Mouse (Mus musculus): ENCODE measurements around the gene Fbf1.
"Not testable (repeated sequence)": the region's sequence is repeated elsewhere in the genome, so short reads cannot be mapped to it uniquely, and the experiment has no call there.

Gene Fbf1

DNA sequence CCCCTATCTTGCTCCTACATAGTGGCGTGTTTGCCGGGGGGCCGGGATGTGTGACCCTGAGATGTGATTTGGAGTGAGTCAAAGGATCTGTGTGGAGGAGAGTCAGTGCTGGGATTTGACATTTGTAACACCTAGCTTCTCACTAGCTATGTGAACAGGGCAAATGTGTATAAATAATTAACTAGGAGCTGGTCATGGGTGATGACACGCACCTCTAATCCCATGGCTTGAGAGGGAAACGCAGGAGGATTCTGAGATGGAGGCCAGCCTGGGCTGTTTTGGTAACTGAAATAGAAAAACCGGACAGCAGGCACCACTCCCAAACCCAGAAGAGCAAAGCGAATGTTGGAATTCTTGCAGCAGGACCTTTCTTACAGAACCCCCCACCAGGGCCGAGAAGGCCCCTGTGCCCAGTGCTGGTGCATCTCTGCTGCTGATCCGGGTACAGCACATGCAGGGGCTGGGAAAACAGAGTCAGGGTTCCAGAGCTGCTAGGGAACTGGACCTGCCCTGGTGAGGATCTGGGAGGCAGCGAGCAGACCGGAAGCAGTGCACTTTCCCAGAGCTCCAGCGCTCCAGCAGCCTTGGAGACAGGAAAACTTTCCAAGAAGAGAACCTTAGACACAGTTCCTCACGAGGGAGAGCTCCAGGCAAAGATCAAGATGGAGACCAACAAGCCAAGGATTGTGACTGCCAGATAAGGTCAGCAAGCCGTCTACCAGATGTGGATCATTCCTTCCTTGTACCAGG lies 69.1 kb downstream of the Fbf1 start:
- in situ Hi-C loops (cut with MboI; ENCODE audit: low pct_unique_long_range_greater_than_20kb in 1 of 2, low sequenced_read_pairs in 2 of 2, unreplicated experiment in 1 of 2) = no loop called here

DNA sequence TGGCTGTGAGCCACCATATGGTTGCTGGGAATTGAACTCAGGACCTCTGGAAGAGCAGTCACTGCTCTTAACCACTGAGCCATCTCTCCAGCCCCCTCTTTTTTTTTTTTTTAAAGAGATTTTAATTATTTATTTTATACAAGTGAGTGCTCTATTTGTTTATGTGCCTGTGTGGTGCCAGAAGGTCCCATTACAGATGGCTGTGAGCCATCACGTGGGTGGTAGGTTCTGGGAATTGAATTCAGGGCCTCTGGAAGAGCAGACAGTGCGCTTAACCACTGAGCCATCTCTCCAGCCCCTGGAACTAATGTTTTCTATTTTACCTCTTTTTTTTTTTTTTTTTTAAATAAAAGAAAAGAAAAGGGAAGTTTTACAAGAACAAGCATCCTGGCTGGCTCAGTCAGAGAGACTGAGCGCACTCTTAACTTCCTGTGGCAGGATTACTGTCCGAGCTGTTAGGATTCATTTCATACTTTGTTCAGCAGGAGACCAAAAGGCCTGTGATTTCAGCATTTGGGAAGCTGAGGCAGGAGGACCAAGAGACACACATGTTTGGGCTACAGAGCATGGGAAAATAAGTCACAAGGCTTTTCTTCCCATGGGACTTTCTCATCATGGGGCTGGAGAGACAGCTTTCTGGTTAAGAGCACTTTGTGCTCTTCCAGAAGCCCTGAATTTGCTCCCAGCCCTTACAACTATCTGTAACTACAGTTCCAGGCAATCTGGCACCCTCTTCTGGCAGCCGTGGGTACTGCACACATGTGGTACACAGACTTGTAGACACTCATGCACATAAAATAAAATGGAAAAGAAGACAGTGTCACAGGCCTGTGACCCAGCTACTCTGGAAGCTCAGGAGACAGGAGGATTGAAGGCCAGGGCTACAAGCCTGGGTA lies 71.5 kb downstream of the Fbf1 start:
- in situ Hi-C loops (cut with MboI; ENCODE audit: low pct_unique_long_range_greater_than_20kb in 1 of 2, low sequenced_read_pairs in 2 of 2, unreplicated experiment in 1 of 2) = no loop called here

DNA sequence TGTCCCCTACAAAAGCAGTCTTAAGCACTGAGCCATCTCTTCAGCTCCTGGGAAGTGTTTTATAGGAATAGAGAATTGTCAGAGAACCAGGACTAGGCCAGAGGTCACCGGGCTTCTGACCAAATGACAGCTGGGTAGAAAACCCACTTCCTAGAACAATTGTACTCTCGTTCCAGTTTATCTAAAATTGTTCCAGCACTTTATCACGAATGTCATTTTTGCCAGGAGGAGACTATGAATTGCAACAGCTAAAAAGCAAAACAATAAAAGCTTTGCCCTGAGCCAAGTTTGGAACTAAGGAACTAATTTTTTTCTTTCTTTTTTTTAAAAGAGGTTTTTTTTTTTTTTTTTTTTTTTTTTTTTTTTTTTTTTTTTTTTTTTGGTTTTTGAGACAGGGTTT lies 72.4 kb downstream of the Fbf1 start:
- in situ Hi-C loops (cut with MboI; ENCODE audit: low pct_unique_long_range_greater_than_20kb in 1 of 2, low sequenced_read_pairs in 2 of 2, unreplicated experiment in 1 of 2) = no loop called here

DNA sequence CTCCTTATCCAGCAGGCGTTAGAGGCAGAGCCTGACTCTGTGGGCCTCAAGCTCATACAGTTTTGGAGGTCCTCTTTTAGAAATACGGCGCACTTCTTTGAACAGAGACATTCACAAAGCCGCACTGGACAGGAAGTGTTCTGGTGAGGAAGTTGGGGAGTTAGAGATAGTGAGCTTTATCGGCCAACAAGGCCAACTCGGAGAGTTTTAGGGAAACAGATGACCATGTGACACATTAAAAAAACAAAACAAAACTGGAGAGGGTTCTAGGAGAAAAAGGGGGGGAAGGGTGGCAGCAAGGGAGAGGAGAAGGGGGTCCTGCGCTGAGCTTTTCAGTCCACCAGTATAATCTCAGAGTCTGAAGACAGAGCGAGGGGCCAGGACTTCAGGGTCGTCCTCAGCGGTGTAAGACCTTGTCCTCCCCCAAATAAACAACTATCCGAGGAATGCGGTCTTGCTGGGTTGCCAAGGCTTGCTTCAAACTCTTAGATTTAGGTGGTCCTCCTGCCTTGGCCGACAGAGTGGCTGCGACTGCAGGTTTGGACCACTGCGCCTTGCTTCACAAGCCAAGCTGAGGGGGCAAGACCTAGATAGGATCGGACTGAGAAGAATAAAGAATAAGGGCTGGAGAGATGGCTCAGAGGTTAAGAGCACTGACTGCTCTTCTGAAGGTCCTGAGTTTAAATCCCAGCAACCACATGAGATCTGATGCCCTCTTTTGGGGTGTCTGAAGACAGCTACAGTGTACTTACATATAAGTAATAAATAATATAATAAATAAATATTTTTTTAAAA lies 74.0 kb downstream of the Fbf1 start:
- in situ Hi-C loops (cut with MboI; ENCODE audit: low pct_unique_long_range_greater_than_20kb in 1 of 2, low sequenced_read_pairs in 2 of 2, unreplicated experiment in 1 of 2) = no loop called here

DNA sequence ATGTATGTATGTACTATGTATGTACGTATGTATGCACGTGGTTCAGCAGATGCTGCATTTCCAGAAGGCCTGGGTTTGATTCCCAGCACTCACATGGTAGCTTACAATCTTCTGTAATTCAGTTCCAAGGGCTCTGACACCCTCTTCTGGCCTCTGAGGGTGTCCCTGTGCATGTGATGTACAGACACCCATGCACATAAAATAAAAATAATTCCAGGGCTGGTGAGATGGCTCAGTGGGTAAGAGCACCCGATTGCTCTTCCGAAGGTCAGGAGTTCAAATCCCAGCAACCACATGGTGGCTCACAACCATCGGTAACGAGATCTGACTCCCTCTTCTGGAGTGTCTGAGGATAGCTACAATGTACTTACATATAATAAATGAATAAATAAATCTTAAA lies 75.0 kb downstream of the Fbf1 start:
- in situ Hi-C loops (cut with MboI; ENCODE audit: low pct_unique_long_range_greater_than_20kb in 1 of 2, low sequenced_read_pairs in 2 of 2, unreplicated experiment in 1 of 2) = not testable (repeated sequence)
